Mouse (Mus musculus) stomach, embryonic 14.5 days (tissue): ENCODE measurements around the gene Tspo2. TPM values are rescaled to one million over a fixed set of nuclear protein-coding genes. Genes with fewer than 3 reads are reported as not detected.

Source experiments
- ATAC-seq: fragments of 200-750 bp; cut with Nextera tagmentation; 2 replicates; pipeline ENCODE4 v1.8.0; 2017; ENCODE audit warnings: low read depth, moderate TSS enrichment; ENCODE audit not compliant: insufficient number of reproducible peaks, insufficient read depth, low FRiP score
- H3K27ac ChIP-seq: fragments of 300-500 bp; sonication (generic); 2 replicates; pipeline ENCODE4 v1.5.1; 2014; ENCODE audit warnings: mild to moderate bottlenecking, low read length, moderate library complexity, mixed read lengths
- H3K27me3 ChIP-seq: fragments of 300-500 bp; sonication (generic); 2 replicates; pipeline ENCODE4 v1.6.1; 2014; ENCODE audit warnings: low read length, control low read depth, mixed read lengths; ENCODE audit not compliant: control insufficient read depth, insufficient read depth
- H3K36me3 ChIP-seq: fragments of 300-500 bp; sonication (generic); 2 replicates; pipeline ENCODE4 v1.6.1; 2014; ENCODE audit warnings: mild to moderate bottlenecking, control low read depth, low read length, moderate library complexity, mixed read lengths; ENCODE audit not compliant: control insufficient read depth, insufficient read depth
- H3K4me1 ChIP-seq: fragments of 300-500 bp; sonication (generic); 2 replicates; pipeline ENCODE4 v1.6.1; 2014; ENCODE audit warnings: low read length, control low read depth, mixed read lengths; ENCODE audit not compliant: control insufficient read depth, insufficient read depth
- H3K4me2 ChIP-seq: fragments of 300-500 bp; sonication (generic); replicated peaks from 2 replicates; pipeline ENCODE4 v1.6.1; 2014; ENCODE audit warnings: low read depth, low read length, control low read depth
- H3K4me3 ChIP-seq: fragments of 300-500 bp; sonication (generic); 2 replicates; pipeline ENCODE4 v1.5.1; 2014; ENCODE audit warnings: low read depth, low read length, control low read depth
- H3K9ac ChIP-seq: fragments of 300-500 bp; sonication (generic); replicated peaks from 2 replicates; pipeline ENCODE4 v1.6.1; 2014; ENCODE audit warnings: low read depth, mild to moderate bottlenecking, control low read depth, low read length, moderate library complexity, mixed read lengths
- H3K9me3 ChIP-seq: fragments of 300-500 bp; sonication (generic); 2 replicates; pipeline ENCODE4 v1.6.1; 2016; ENCODE audit warnings: low read depth, low read length, control low read depth; ENCODE audit not compliant: control insufficient read depth
- WGBS: fragments of 180-500 bp; shearing (Covaris S2); extraction: QIAGEN DNeasy Blood & Tissue Kit; methylation state at CpG from one replicate; pipeline ENCODE4 v1.1.7; 2014; 5-methylcytosine and 5-hydroxymethylcytosine counted together
- polyA plus RNA-seq: library from polyadenylated mRNA; unstranded; fragments of >200 nt; fragmentation: Nextera tagmentation; extraction: Ambion mirVana; gene quantifications from 2 replicates; pipeline ENCODE4 v1.2.1, GENCODE M21; 2014

Tspo2 gene
- polyA plus RNA-seq, 1 experiment from 2014 or later = 0.82 TPM

- Histone ChIP-seq H3K27ac (no peak overlapping the region), H3K4me3 (no peak overlapping the region), H3K36me3 (no peaks in the 10 kb centered on the region), H3K4me1 (no peaks in the 10 kb centered on the region), H3K9ac (no peak overlapping the region), H3K9me3 (no peaks in the 10 kb centered on the region), H3K4me2 (no peak overlapping the region), H3K27me3 (no peaks in the 10 kb centered on the region)
- WGBS = 77% methylated on average over 2 of the region's 2 CpGs
- peak; percentile 31; the same call in 1 of the 2 replicates for ATAC-seq
Observed at GRCm38 (mm10) chr17:48455955-48456354, 4.6 kb upstream of the Tspo2 start.

- Histone ChIP-seq H3K4me2 (0 out of 2 replicates have a peak within 1 kb of the TSS, but pooled peaks have one; percentile 18), H3K4me1 (no peaks in the 10 kb centered on the region), H3K9ac (no peak within 1 kb of the TSS), H3K27ac (no peak within 1 kb of the TSS), H3K4me3 (peak within 1 kb of the TSS; percentile 7; the same call in 1 of the 2 replicates), H3K9me3 (no peaks in the 10 kb centered on the region), H3K27me3 (no peaks in the 10 kb centered on the region), H3K36me3 (no peaks in the 10 kb centered on the region)
- 0 out of 2 replicates have a peak, but pooled peaks have one; percentile 26 for ATAC-seq
- 57% methylated on average over 11 of the region's 11 CpGs for WGBS
Observed at GRCm38 (mm10) chr17:48454688-48455087, 3.4 kb upstream of the Tspo2 start, which contains the start of gene Unc5cl. Gene Unc5cl, plus strand, starts transcription at chr17:48454901.

- no peak for ATAC-seq
- Histone ChIP-seq H3K9me3 (no peaks in the 10 kb centered on the region), H3K36me3 (no peaks in the 10 kb centered on the region), H3K27ac (no peak overlapping the region), H3K27me3 (no peaks in the 10 kb centered on the region), H3K9ac (no peak overlapping the region), H3K4me2 (0 out of 2 replicates have a peak overlapping the region, but pooled peaks have one; percentile 18), H3K4me1 (no peaks in the 10 kb centered on the region), H3K4me3 (peak overlapping the region; percentile 7; the same call in 1 of the 2 replicates)
- 45% methylated on average over 7 of the region's 7 CpGs for WGBS
Observed at GRCm38 (mm10) chr17:48454190-48454589, 2.9 kb upstream of the Tspo2 start.

GRCm38 (mm10) chr17:48453489-48453888 is 2.2 kb upstream of the Tspo2 start:
- Histone ChIP-seq H3K4me1 (no peaks in the 10 kb centered on the region), H3K27ac (no peak overlapping the region), H3K27me3 (no peaks in the 10 kb centered on the region), H3K4me2 (no peak overlapping the region), H3K9me3 (no peaks in the 10 kb centered on the region), H3K4me3 (no peak overlapping the region), H3K36me3 (no peaks in the 10 kb centered on the region), H3K9ac (no peak overlapping the region)
- ATAC-seq = no peak
- 75% methylated on average over 7 of the region's 7 CpGs for WGBS

- Histone ChIP-seq H3K27me3 (no peaks in the 10 kb centered on the region), H3K9ac (no peak overlapping the region), H3K4me3 (no peak overlapping the region), H3K27ac (no peak overlapping the region), H3K4me1 (no peaks in the 10 kb centered on the region), H3K9me3 (no peaks in the 10 kb centered on the region), H3K36me3 (no peaks in the 10 kb centered on the region), H3K4me2 (no peak overlapping the region)
- 66% methylated on average over 9 of the region's 9 CpGs for WGBS
- ATAC-seq = no peak
Observed at GRCm38 (mm10) chr17:48451753-48452444, 577 bp upstream of the Tspo2 start.

- 79% methylated on average over 13 of the region's 13 CpGs for WGBS
- ATAC-seq = peak; percentile 73; the same call in 1 of the 2 replicates
Observed at GRCm38 (mm10) chr17:48450666-48451352, 513 bp downstream of the Tspo2 start.

GRCm38 (mm10) chr17:48447675-48448074 is 3.6 kb downstream of the Tspo2 start:
- H3K4me2 ChIP-seq = no peak overlapping the region

More at GRCm38 (mm10) chr17:48450666-48451352, 513 bp downstream of the Tspo2 start:
- Histone ChIP-seq H3K27me3 (no peaks in the 10 kb centered on the region), H3K4me2 (no peak overlapping the region), H3K27ac (no peak overlapping the region), H3K9me3 (no peaks in the 10 kb centered on the region), H3K4me3 (no peak overlapping the region), H3K9ac (no peak overlapping the region), H3K4me1 (no peaks in the 10 kb centered on the region), H3K36me3 (no peaks in the 10 kb centered on the region)

GRCm38 (mm10) chr17:48443542-48444145 is 7.7 kb downstream of the Tspo2 start:
- Histone ChIP-seq H3K27me3 (no peaks in the 10 kb centered on the region), H3K4me3 (no peak overlapping the region), H3K4me2 (no peak overlapping the region), H3K9ac (no peak overlapping the region), H3K36me3 (no peaks in the 10 kb centered on the region), H3K9me3 (no peaks in the 10 kb centered on the region), H3K4me1 (no peaks in the 10 kb centered on the region), H3K27ac (no peak overlapping the region)
- no peak for ATAC-seq
- 74% methylated on average over 16 of the region's 16 CpGs for WGBS

More at GRCm38 (mm10) chr17:48447675-48448074, 3.6 kb downstream of the Tspo2 start:
- no peaks in the 10 kb centered on the region for H3K9me3 ChIP-seq
- no peaks in the 10 kb centered on the region for H3K36me3 ChIP-seq
- no peak overlapping the region for H3K27ac ChIP-seq
- no peak for ATAC-seq
- WGBS = 73% methylated on average over 8 of the region's 8 CpGs
- H3K27me3 ChIP-seq = no peaks in the 10 kb centered on the region
- H3K4me1 ChIP-seq = no peaks in the 10 kb centered on the region
- no peak overlapping the region for H3K9ac ChIP-seq
- no peak overlapping the region for H3K4me3 ChIP-seq
